Mouse (Mus musculus): ENCODE measurements around the gene Dlgap4. TPM values are rescaled to one million over a fixed set of nuclear protein-coding genes. Genes with fewer than 3 reads are reported as not detected.

The Dlgap4 gene
- polyA plus RNA-seq, 1 experiment from 2014 or later: 50.0 TPM

DNA sequence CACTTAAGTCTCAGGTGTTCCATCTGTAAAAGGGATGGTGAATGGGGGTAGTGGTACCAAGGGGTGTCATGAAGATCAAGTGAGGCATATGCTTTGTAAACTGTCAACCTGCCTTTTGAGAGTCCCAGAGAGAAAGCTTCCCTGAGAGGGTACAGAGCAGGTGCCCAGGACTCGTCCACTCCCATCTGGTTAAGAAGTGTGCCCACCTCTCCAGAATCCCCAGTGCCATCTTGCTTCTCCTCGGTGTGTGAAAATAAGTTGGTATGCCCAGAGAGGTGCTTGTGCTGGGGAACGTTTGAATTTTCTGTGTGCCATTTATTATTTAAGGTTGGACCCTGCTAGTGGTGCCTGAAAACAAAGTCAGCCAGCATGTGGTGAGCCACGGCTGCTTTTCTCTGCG lies 109.2 kb downstream of the Dlgap4 start:
- Histone ChIP-seq H3K9me3 (ENCODE audit: control insufficient read depth, low read length) (no peaks in the 10 kb centered on the region), H3K36me3 (ENCODE audit: control insufficient read depth, insufficient read depth, low read length) (no peaks in the 10 kb centered on the region), H3K4me3 (ENCODE audit: low read depth, low read length) (peak overlapping the region; percentile 92), H3K27me3 (replicated peaks; ENCODE audit: control insufficient read depth, insufficient read depth, low read length) (no peaks in the 10 kb centered on the region), H3K9ac (ENCODE audit: low read depth, low read length) (no peak overlapping the region), H3K27ac (ENCODE audit: low read depth, low read length) (no peak overlapping the region), H3K4me2 (peak overlapping the region; percentile 85), H3K4me1 (replicated peaks; ENCODE audit: control insufficient read depth, insufficient read depth, low read length) (peaks cover 40% of the 10 kb centered on the region)
- WGBS: 66% methylated on average over 5 of the region's 5 CpGs
- no peak for ATAC-seq (replicated peaks; ENCODE audit: low FRiP score)
- DNase-seq (ENCODE audit: low spot score): no peak

GRCm38 (mm10) chr2:156723899-156724523 lies 110.5 kb downstream of the Dlgap4 start:
- ATAC-seq (replicated peaks; ENCODE audit: low FRiP score) (no peak), DNase-seq (ENCODE audit: low spot score) (no peak)
- peaks cover 34% of the 10 kb centered on the region for H3K4me1 ChIP-seq (replicated peaks; ENCODE audit: control insufficient read depth, insufficient read depth, low read length)
- H3K9me3 ChIP-seq (ENCODE audit: control insufficient read depth, low read length): no peaks in the 10 kb centered on the region
- no peaks in the 10 kb centered on the region for H3K36me3 ChIP-seq (ENCODE audit: control insufficient read depth, insufficient read depth, low read length)
- WGBS: 85% methylated on average over 1 of the region's 1 CpGs
- H3K27ac ChIP-seq (ENCODE audit: low read depth, low read length): no peak overlapping the region
- no peaks in the 10 kb centered on the region for H3K27me3 ChIP-seq (replicated peaks; ENCODE audit: control insufficient read depth, insufficient read depth, low read length)
- no peak overlapping the region for H3K4me2 ChIP-seq
- no peak overlapping the region for H3K9ac ChIP-seq (ENCODE audit: low read depth, low read length)
- H3K4me3 ChIP-seq (ENCODE audit: low read depth, low read length): no peak overlapping the region

DNA sequence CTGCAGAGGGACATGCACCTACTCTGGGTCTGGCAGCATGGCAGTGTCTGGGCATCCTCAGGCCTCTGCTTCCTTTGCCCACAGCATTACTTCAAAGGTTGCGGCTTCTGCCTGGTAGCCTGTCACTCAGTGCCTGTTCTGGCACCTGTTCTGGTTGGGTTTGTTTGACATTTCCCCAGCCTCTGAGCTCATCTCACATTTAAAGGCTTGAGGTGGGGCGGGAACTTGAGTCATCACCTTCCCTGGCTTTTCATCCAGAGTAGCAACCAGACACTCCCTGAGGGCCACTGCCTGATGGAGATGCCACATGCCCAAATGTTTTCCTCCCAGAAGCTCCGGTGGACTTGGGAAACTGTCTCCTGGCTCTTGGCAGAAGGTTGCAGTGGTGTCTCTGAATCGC lies 111.4 kb downstream of the Dlgap4 start:
- no peak for ATAC-seq (replicated peaks; ENCODE audit: low FRiP score)
- H3K4me3 ChIP-seq (ENCODE audit: low read depth, low read length): no peak overlapping the region
- DNase-seq (ENCODE audit: low spot score): no peak
- peaks cover 37% of the 10 kb centered on the region for H3K4me1 ChIP-seq (replicated peaks; ENCODE audit: control insufficient read depth, insufficient read depth, low read length)
- no peak overlapping the region; the same call in 1 of the 2 replicates for H3K27ac ChIP-seq (ENCODE audit: low read depth, low read length)
- no peak overlapping the region for H3K9ac ChIP-seq (ENCODE audit: low read depth, low read length)
- no peaks in the 10 kb centered on the region for H3K27me3 ChIP-seq (replicated peaks; ENCODE audit: control insufficient read depth, insufficient read depth, low read length)
- no peak overlapping the region for H3K4me2 ChIP-seq
- H3K36me3 ChIP-seq (ENCODE audit: control insufficient read depth, insufficient read depth, low read length): no peaks in the 10 kb centered on the region
- H3K9me3 ChIP-seq (ENCODE audit: control insufficient read depth, low read length): no peaks in the 10 kb centered on the region
- 80% methylated on average over 4 of the region's 4 CpGs for WGBS

- peaks cover 46% of the 10 kb centered on the region for H3K4me1 ChIP-seq (replicated peaks; ENCODE audit: control insufficient read depth, insufficient read depth, low read length)
- H3K9me3 ChIP-seq (ENCODE audit: control insufficient read depth, low read length): no peaks in the 10 kb centered on the region
- no peak overlapping the region for H3K27ac ChIP-seq (ENCODE audit: low read depth, low read length)
- no peaks in the 10 kb centered on the region for H3K27me3 ChIP-seq (replicated peaks; ENCODE audit: control insufficient read depth, insufficient read depth, low read length)
- no peak for DNase-seq (ENCODE audit: low spot score)
- H3K36me3 ChIP-seq (ENCODE audit: control insufficient read depth, insufficient read depth, low read length): no peaks in the 10 kb centered on the region; the same call in 1 of the 2 replicates
- no peak overlapping the region for H3K9ac ChIP-seq (ENCODE audit: low read depth, low read length)
- 50% methylated on average over 7 of the region's 7 CpGs for WGBS
- H3K4me3 ChIP-seq (ENCODE audit: low read depth, low read length): no peak overlapping the region
- no peak for ATAC-seq (replicated peaks; ENCODE audit: low FRiP score)
- H3K4me2 ChIP-seq: no peak overlapping the region
Observed at GRCm38 (mm10) chr2:156726344-156726743, 112.8 kb downstream of the Dlgap4 start.

GRCm38 (mm10) chr2:156726878-156727277 lies 113.4 kb downstream of the Dlgap4 start:
- H3K9ac ChIP-seq (ENCODE audit: low read depth, low read length): no peak overlapping the region
- 42% methylated on average over 3 of the region's 3 CpGs for WGBS
- no peak for ATAC-seq (replicated peaks; ENCODE audit: low FRiP score)
- H3K4me1 ChIP-seq (replicated peaks; ENCODE audit: control insufficient read depth, insufficient read depth, low read length): peaks cover 51% of the 10 kb centered on the region
- no peak overlapping the region for H3K4me3 ChIP-seq (ENCODE audit: low read depth, low read length)
- no peak overlapping the region for H3K4me2 ChIP-seq
- no peak overlapping the region for H3K27ac ChIP-seq (ENCODE audit: low read depth, low read length)
- H3K9me3 ChIP-seq (ENCODE audit: control insufficient read depth, low read length): no peaks in the 10 kb centered on the region
- DNase-seq (ENCODE audit: low spot score): no peak
- no peaks in the 10 kb centered on the region for H3K27me3 ChIP-seq (replicated peaks; ENCODE audit: control insufficient read depth, insufficient read depth, low read length)
- H3K36me3 ChIP-seq (ENCODE audit: control insufficient read depth, insufficient read depth, low read length): no peaks in the 10 kb centered on the region; the same call in 1 of the 2 replicates

DNA sequence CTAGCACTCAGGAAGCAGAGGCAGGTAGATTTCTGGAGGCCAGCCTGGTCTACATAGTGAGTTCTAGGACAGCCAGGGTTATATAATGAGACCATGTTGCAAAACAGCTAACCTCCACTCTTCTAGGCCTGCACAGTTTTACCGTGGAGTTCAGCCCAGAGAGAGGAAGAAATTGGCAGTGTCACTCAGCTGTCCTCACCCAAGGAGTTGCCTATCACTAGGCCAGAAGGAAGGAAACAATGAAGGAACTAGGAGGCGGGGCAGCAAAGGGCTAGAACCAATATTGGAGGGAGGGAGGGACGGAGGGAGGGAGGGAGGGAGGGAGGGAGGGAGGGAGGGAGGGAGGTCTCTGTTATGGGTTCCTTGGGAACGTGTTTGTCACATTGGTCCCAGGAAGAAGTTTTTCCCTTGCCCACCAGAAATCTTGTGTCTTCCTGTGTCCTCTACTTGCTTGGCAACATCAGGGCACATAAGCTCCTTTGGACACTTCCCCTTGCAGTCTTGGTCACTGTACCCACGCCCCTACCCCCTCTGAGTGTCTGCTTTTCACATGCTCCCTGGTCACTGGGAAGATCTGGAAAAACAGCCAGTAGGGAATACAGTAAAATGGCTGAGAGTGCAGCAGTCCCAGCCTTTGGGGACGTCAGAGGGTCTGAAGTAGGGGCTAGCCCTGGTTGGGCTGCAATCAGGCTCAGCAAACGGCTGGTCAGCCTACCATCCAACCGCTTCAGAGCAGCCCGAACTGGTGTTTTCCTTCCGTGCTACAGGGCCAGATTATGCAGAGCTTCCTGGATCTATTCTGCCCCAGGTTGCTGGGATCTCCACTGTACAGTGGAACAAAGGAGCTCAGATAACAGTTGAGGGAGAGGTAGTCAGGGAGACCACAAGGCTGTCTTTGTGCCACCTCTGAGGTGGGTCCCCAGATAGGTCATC lies 116.3 kb downstream of the Dlgap4 start:
- Histone ChIP-seq H3K27ac (ENCODE audit: low read depth, low read length) (peak overlapping the region; percentile 70; the same call in 1 of the 2 replicates), H3K9ac (ENCODE audit: low read depth, low read length) (peak overlapping the region; percentile 55; the same call in 1 of the 2 replicates), H3K36me3 (ENCODE audit: control insufficient read depth, insufficient read depth, low read length) (no peaks in the 10 kb centered on the region; the same call in 1 of the 2 replicates), H3K4me2 (peak overlapping the region; percentile 68), H3K27me3 (replicated peaks; ENCODE audit: control insufficient read depth, insufficient read depth, low read length) (no peaks in the 10 kb centered on the region), H3K4me3 (ENCODE audit: low read depth, low read length) (peak overlapping the region; percentile 42), H3K9me3 (ENCODE audit: control insufficient read depth, low read length) (no peaks in the 10 kb centered on the region), H3K4me1 (replicated peaks; ENCODE audit: control insufficient read depth, insufficient read depth, low read length) (peaks cover 47% of the 10 kb centered on the region)
- ATAC-seq (replicated peaks; ENCODE audit: low FRiP score) (peak; percentile 55), DNase-seq (ENCODE audit: low spot score) (no peak)
- WGBS: 21% methylated on average over 9 of the region's 10 CpGs

DNA sequence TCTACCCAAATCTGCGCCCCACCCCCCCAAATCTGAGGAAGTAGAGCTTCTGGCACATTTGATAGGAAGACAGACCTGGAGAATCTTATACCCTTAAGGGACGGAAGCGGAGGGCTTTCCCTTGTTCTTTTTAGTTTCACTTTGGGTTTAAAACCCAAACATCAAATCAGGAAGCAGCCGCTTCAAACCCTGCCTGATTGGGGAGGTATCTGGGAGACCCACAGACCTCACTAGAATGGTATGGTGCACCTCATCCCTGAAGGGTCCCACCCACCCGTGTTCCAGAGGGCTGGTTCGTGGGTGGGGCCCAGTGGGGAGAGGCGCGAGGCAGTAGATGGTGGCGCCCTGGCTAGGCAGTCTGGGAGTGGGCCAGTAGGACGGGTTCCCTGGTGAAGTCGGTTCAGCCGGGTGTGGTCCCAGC lies 117.0 kb downstream of the Dlgap4 start:
- 53% methylated on average over 12 of the region's 12 CpGs for WGBS
- ATAC-seq (replicated peaks; ENCODE audit: low FRiP score) (peak; percentile 44; the same call in 1 of the 2 replicates), DNase-seq (ENCODE audit: low spot score) (no peak)
- Histone ChIP-seq H3K9me3 (ENCODE audit: control insufficient read depth, low read length) (no peaks in the 10 kb centered on the region), H3K4me3 (ENCODE audit: low read depth, low read length) (peak overlapping the region; percentile 42), H3K4me2 (peak overlapping the region; percentile 68), H3K4me1 (replicated peaks; ENCODE audit: control insufficient read depth, insufficient read depth, low read length) (peaks cover 41% of the 10 kb centered on the region), H3K27ac (ENCODE audit: low read depth, low read length) (peak overlapping the region; percentile 70), H3K27me3 (replicated peaks; ENCODE audit: control insufficient read depth, insufficient read depth, low read length) (no peaks in the 10 kb centered on the region), H3K36me3 (ENCODE audit: control insufficient read depth, insufficient read depth, low read length) (no peaks in the 10 kb centered on the region; the same call in 1 of the 2 replicates), H3K9ac (ENCODE audit: low read depth, low read length) (peak overlapping the region; percentile 10; the same call in 1 of the 2 replicates)

DNA sequence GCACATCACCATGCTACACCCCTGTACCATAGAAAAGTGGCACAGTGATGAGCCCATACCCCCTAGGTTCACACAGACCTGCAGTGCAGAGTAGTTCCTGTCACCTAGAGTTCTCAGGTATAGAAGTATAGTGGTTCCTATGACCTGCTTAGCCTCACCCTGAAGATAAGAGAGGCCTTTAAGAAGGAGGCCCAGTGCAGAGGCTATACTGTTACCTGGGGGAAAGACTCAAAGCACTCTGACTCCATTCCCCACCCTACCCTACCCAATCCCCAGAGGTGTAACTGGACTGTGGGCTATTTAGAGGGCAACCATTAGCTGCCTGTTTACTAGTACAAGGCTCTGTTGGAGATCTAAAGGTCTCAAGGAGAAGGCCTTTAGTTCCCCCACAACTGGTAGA lies 118.1 kb downstream of the Dlgap4 start:
- H3K9ac ChIP-seq (ENCODE audit: low read depth, low read length): no peak overlapping the region
- H3K4me2 ChIP-seq: no peak overlapping the region
- H3K27me3 ChIP-seq (replicated peaks; ENCODE audit: control insufficient read depth, insufficient read depth, low read length): no peaks in the 10 kb centered on the region
- no peak overlapping the region for H3K27ac ChIP-seq (ENCODE audit: low read depth, low read length)
- no peaks in the 10 kb centered on the region; the same call in 1 of the 2 replicates for H3K36me3 ChIP-seq (ENCODE audit: control insufficient read depth, insufficient read depth, low read length)
- no peak for DNase-seq (ENCODE audit: low spot score)
- no peaks in the 10 kb centered on the region for H3K9me3 ChIP-seq (ENCODE audit: control insufficient read depth, low read length)
- no peak for ATAC-seq (replicated peaks; ENCODE audit: low FRiP score)
- H3K4me1 ChIP-seq (replicated peaks; ENCODE audit: control insufficient read depth, insufficient read depth, low read length): peaks cover 47% of the 10 kb centered on the region
- no peak overlapping the region for H3K4me3 ChIP-seq (ENCODE audit: low read depth, low read length)
